Mouse (Mus musculus) heart, embryonic 11.5 days (tissue): ENCODE results near the gene Olfr1506. TPM values are rescaled to one million over a fixed set of nuclear protein-coding genes. Genes with fewer than 3 reads are reported as not detected.
"Not testable (repeated sequence)": the region's sequence is repeated elsewhere in the genome, so short reads cannot be mapped to it uniquely, and the experiment has no call there.

Source experiments
- ATAC-seq: fragments of 200-750 bp; cut with Nextera tagmentation; replicated peaks from 2 replicates; pipeline ENCODE4 v1.8.0; 2017; ENCODE audit warnings: moderate library complexity; ENCODE audit not compliant: insufficient number of reproducible peaks, low FRiP score, low TSS enrichment
- H3K27ac ChIP-seq: fragments of 300-500 bp; sonication (generic); 2 replicates; pipeline ENCODE4 v1.5.1; 2014; ENCODE audit warnings: mild to moderate bottlenecking, low read depth, low read length
- H3K27me3 ChIP-seq: fragments of 300-500 bp; sonication (generic); 2 replicates; pipeline ENCODE4 v1.6.1; 2014; ENCODE audit warnings: mild to moderate bottlenecking, low read length, mixed read lengths; ENCODE audit not compliant: control insufficient read depth, insufficient read depth
- H3K36me3 ChIP-seq: fragments of 300-500 bp; sonication (generic); 2 replicates; pipeline ENCODE4 v1.6.1; 2014; ENCODE audit warnings: mild to moderate bottlenecking, low read length, moderate library complexity, mixed read lengths; ENCODE audit not compliant: control insufficient read depth, insufficient read depth
- H3K4me1 ChIP-seq: fragments of 300-500 bp; sonication (generic); 2 replicates; pipeline ENCODE4 v1.6.1; 2014; ENCODE audit warnings: low read length; ENCODE audit not compliant: control insufficient read depth, insufficient read depth
- H3K4me2 ChIP-seq: fragments of 300-500 bp; sonication (generic); 2 replicates; pipeline ENCODE4 v1.6.1; 2014; ENCODE audit warnings: mild to moderate bottlenecking, moderate library complexity
- H3K4me3 ChIP-seq: fragments of 300-500 bp; sonication (generic); 2 replicates; pipeline ENCODE4 v1.5.1; 2014; ENCODE audit warnings: low read depth, low read length
- H3K9ac ChIP-seq: fragments of 300-500 bp; sonication (generic); 2 replicates; pipeline ENCODE4 v1.6.1; 2014; ENCODE audit warnings: mild to moderate bottlenecking, low read depth, low read length, moderate library complexity
- H3K9me3 ChIP-seq: fragments of 300-500 bp; sonication (generic); replicated peaks from 2 replicates; pipeline ENCODE4 v1.6.1; 2016; ENCODE audit warnings: low read length; ENCODE audit not compliant: control insufficient read depth
- WGBS: fragments of 180-500 bp; shearing (Covaris S2); extraction: QIAGEN DNeasy Blood & Tissue Kit; methylation state at CpG from one replicate; pipeline ENCODE4 v1.1.7; 2014; ENCODE audit not compliant: insufficient replicate concordance; 5-methylcytosine and 5-hydroxymethylcytosine counted together
- polyA plus RNA-seq: library from polyadenylated mRNA; unstranded; fragments of >200 nt; fragmentation: Nextera tagmentation; extraction: Ambion mirVana; gene quantifications from 2 replicates; pipeline ENCODE4 v1.2.1, GENCODE M21; 2014

Olfr1506 gene
- not detected in 2 replicates for polyA plus RNA-seq

DNA sequence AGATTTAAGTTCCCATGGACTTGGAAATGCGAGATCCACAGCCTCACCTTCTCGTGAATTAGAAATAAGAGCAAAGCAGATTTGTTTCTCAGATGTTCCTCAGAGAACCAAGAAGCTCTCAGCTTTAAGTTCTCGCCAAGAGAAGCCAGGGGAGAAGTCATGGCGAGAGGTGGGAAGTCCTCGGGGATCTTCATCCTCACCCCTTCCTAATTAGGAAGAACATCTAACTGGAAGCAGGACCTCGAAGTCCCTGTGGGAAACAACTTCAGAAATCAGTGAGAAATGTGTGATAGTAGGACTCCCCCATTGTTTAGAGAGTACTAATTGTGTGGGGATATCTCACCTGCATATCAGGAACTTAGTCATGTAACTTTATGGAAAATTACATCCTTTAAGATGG is at the start of gene Olfr1506:
Gene Olfr1506 (minus strand): TSS at position 101 of the 400 bp plus-strand sequence.
- not testable (repeated sequence) for ATAC-seq, H3K36me3 ChIP-seq
- no CpG with 5 or more reads among the region's 6 CpGs for WGBS

DNA sequence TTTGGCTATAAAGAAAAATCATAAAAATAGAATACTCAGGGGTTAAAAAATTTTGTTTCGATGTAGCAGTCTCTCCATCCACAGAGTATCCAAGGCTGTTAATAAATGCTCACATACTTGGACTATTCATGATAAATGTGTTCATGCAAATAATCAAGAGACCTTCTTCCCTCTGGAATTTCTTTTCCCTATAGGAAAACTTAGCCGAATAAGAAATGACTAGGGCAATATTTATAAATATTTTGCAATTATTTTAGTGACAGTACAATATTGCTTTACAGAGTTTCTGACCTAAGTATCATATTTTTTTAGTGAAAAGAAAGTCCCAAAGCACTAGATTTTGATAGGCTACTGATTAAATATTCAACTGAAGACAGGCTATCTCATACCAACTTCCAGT is 46.6 kb upstream of the Olfr1506 start, which contains the start of gene Olfr1271:
Gene Olfr1271 (minus strand): TSS at position 101 of the 400 bp plus-strand sequence.
- H3K4me2 ChIP-seq: no peak within 1 kb of the TSS
- WGBS: 76% methylated on average over 2 of the region's 2 CpGs
- H3K36me3 ChIP-seq: no peaks in the 10 kb centered on the region
- H3K4me1 ChIP-seq: no peaks in the 10 kb centered on the region
- H3K9me3 ChIP-seq: no peaks in the 10 kb centered on the region
- no peak for ATAC-seq
- H3K27me3 ChIP-seq: no peaks in the 10 kb centered on the region
- H3K4me3 ChIP-seq: no peak within 1 kb of the TSS
- no peak within 1 kb of the TSS for H3K9ac ChIP-seq
- H3K27ac ChIP-seq: no peak within 1 kb of the TSS

More for the DNA sequence above, at the start of gene Olfr1506:
- not testable (repeated sequence) for H3K4me1 ChIP-seq, H3K27me3 ChIP-seq, H3K4me2 ChIP-seq, H3K9ac ChIP-seq, H3K27ac ChIP-seq, H3K9me3 ChIP-seq, H3K4me3 ChIP-seq

DNA sequence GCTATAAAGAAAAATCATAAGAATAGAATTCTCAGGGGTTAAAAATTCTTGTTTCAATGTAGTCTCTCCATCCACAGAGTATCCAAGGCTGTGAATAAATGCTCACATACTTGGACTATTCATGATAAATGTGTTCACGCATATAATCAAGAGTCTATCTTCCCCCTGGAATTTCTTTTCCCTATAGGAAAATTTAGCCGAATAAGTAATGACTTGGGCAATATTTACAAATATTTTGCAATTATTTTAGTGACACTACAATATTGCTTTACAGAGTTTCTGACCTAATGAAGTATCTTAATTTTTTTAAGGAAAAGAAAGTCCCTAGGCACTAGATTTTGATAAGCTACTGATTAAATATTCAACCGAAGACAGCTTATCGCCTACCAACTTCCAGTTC is 33.2 kb upstream of the Olfr1506 start, which contains the start of gene Olfr142:
Gene Olfr142 (minus strand): TSS at position 101 of the 400 bp plus-strand sequence.
- Histone ChIP-seq H3K4me3 (no peak within 1 kb of the TSS), H3K27ac (no peak within 1 kb of the TSS), H3K9ac (no peak within 1 kb of the TSS), H3K4me1 (no peaks in the 10 kb centered on the region), H3K36me3 (no peaks in the 10 kb centered on the region), H3K9me3 (no peaks in the 10 kb centered on the region), H3K27me3 (no peaks in the 10 kb centered on the region), H3K4me2 (no peak within 1 kb of the TSS)
- WGBS: 86% methylated on average over 4 of the region's 4 CpGs
- no peak for ATAC-seq

DNA sequence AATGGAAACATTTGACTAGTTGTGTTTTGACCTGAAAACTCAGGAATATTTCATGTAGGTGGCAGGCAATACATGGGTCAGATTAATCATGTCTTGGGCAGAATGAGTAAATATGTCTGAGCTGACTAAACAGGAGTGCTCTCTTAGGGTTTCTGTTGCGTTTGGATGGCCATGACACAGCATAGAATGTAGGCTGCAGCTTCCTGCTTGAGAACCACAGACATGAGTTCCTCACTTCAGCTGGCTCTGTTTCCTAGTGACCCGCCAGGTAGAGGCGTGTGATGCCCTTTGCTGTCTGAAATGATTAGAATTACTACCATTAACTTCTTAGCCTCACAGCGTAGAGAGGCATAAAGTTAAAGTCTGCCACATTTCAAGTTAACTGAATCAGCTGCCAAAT is 24.7 kb downstream of the Olfr1506 start:
- H3K27me3 ChIP-seq, ATAC-seq, H3K4me2 ChIP-seq, H3K4me1 ChIP-seq, H3K27ac ChIP-seq, H3K36me3 ChIP-seq, H3K9me3 ChIP-seq, H3K9ac ChIP-seq, H3K4me3 ChIP-seq: not testable (repeated sequence)
- WGBS: no CpG with 5 or more reads among the region's 4 CpGs

DNA sequence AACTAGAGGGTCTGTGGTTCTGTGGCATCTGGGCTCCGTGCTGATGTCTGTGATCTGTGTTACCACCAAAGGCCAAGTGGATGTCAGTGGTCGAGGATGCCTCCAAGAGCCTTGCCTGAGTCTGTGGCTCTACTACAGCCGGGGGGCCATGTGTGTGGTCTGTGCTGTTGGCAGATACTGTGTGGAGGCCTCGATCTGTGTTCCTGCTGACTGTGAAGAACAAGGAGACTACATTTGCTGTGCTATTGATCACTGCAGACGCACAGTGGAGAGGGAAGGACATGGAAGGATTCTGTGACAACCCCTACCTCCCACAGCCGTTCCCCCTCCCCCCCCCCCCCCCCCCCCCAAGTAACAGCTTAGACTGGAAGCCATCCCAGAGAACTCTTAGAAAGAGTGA is 29.0 kb downstream of the Olfr1506 start:
- not testable (repeated sequence) for ATAC-seq, H3K9me3 ChIP-seq, H3K4me1 ChIP-seq, H3K9ac ChIP-seq, H3K36me3 ChIP-seq, H3K4me2 ChIP-seq, H3K27ac ChIP-seq, H3K27me3 ChIP-seq, H3K4me3 ChIP-seq
- no CpG with 5 or more reads among the region's 6 CpGs for WGBS

DNA sequence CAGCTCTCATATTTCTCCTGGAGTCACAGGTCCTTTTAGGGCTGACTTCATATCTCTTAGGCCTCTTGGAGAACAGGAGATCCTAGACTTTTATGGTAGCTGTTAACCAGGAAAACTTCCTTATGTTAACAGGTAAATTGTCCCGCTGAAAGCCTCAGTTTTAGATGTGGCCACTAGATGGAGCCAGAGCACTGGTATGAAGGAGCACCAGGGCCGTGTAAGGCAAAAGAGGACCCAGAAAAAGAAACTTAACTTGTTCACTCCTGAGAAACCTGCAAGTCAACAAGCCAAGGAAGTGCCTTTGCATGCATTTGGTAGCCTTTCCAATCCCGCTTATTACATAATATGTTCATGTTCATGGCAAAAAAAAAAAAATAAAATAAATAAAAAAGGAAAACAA is 29.5 kb downstream of the Olfr1506 start:
- not testable (repeated sequence) for H3K4me3 ChIP-seq, H3K4me2 ChIP-seq, ATAC-seq, H3K9me3 ChIP-seq, H3K27ac ChIP-seq, H3K4me1 ChIP-seq, H3K36me3 ChIP-seq, H3K9ac ChIP-seq, H3K27me3 ChIP-seq
- no CpG with 5 or more reads among the region's 3 CpGs for WGBS

DNA sequence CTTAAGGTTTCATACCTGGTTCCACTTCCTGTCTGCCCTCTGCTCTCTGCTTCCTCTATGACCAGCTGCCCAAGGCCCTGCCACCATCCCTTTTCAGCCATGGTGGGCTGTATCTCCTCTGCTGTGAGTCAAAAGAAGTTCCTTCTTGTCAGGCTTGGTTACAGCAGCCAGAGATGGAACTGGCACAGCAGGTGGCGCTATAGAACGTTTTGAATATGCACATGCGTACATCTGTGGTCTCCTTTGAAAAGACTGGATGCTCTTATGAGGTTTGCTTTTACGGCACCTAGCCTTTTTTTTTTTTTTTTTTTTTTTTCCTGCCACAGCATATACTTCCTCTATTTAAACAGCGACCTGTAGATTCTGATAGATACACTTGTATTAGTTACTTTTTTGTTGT is 37.2 kb downstream of the Olfr1506 start:
- not testable (repeated sequence) for ATAC-seq, H3K4me1 ChIP-seq, H3K27ac ChIP-seq, H3K9ac ChIP-seq, H3K36me3 ChIP-seq, H3K9me3 ChIP-seq, H3K27me3 ChIP-seq, H3K4me3 ChIP-seq, H3K4me2 ChIP-seq
- WGBS: no CpG with 5 or more reads among the region's 5 CpGs

DNA sequence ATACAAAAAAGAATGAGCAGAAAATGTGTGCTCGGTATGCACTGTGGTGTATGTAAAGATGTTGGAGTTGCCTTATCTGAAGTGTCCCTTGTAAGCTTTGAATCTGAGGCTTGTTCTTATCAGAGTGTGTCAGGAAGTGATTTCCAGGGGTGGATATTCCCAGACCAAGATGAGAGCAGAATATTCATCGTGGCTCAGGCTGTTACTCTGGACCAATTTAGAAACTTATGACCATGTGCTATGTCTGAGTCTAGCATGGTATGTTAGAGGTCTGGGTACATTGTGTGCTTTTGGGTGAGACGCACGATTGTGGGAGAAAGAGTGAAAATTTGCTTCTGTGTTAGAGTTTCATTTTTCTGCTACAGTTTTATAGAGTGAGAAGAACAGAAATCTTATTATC is 38.2 kb downstream of the Olfr1506 start:
- ATAC-seq, H3K4me1 ChIP-seq, H3K27ac ChIP-seq, H3K36me3 ChIP-seq, H3K27me3 ChIP-seq, H3K4me3 ChIP-seq, H3K9me3 ChIP-seq, H3K4me2 ChIP-seq, H3K9ac ChIP-seq: not testable (repeated sequence)
- WGBS: no CpG with 5 or more reads among the region's 4 CpGs
